Mouse (Mus musculus) liver, embryonic 14.5 days (tissue): Measurements from ENCODE around the gene Usp10.

ENCODE experiments used
- CTCF ChIP-seq: IDR thresholded peaks from 2 replicates; pipeline ENCODE4 v1.5.1; 2016; ENCODE audit warnings: antibody characterized with exemption, low read depth, control low read depth
- EP300 ChIP-seq: IDR thresholded peaks from 2 replicates; pipeline ENCODE4 v1.6.1; 2016; ENCODE audit warnings: antibody characterized with exemption, low read depth

GRCm38 (mm10) chr8:120004705-120005381 lies 94.7 kb downstream of the Usp10 start:
- TF ChIP-seq CTCF (no peak), EP300 (no peak)
